Mouse (Mus musculus) layer of hippocampus, adult 11-12 months (tissue): ENCODE results near the gene Lats1.

Experiments
- DNase-seq: peaks from one replicate; pipeline ENCODE4 v3.0.0; 2022; ENCODE audit warnings: low spot score

Lats1 gene

GRCm38 (mm10) chr10:7680731-7681301 lies at the start of gene Lats1, which contains the start of gene Pcmt1:
Lats1 (plus strand) TSS chr10:7681214.
Pcmt1 (minus strand) TSS chr10:7681136.
- peak; percentile 78 for DNase-seq

- no peak for DNase-seq
Observed at GRCm38 (mm10) chr10:7640366-7640765, 40.6 kb upstream of the Lats1 start.

- DNase-seq: no peak
Observed at GRCm38 (mm10) chr10:7645911-7646310, 35.1 kb upstream of the Lats1 start.

GRCm38 (mm10) chr10:7649059-7649458 lies 32.0 kb upstream of the Lats1 start:
- DNase-seq: no peak

GRCm38 (mm10) chr10:7651057-7651456 lies 30.0 kb upstream of the Lats1 start:
- DNase-seq: no peak

GRCm38 (mm10) chr10:7662471-7663141 lies 18.4 kb upstream of the Lats1 start:
- no peak for DNase-seq

GRCm38 (mm10) chr10:7663159-7664026 lies 17.6 kb upstream of the Lats1 start:
- peak; percentile 87 for DNase-seq

- no peak for DNase-seq
Observed at GRCm38 (mm10) chr10:7664027-7664526, 16.9 kb upstream of the Lats1 start.

GRCm38 (mm10) chr10:7664889-7665288 lies 16.1 kb upstream of the Lats1 start:
- DNase-seq: no peak

GRCm38 (mm10) chr10:7667342-7667802 lies 13.6 kb upstream of the Lats1 start, which contains the start of gene Nup43:
Nup43 (plus strand) TSS chr10:7667503.
- peak; percentile 88 for DNase-seq

- no peak for DNase-seq
Observed at GRCm38 (mm10) chr10:7673673-7674072, 7.3 kb upstream of the Lats1 start.

GRCm38 (mm10) chr10:7681343-7682025 lies 470 bp downstream of the Lats1 start:
- peak; percentile 49 for DNase-seq

GRCm38 (mm10) chr10:7682249-7682648 lies 1.2 kb downstream of the Lats1 start:
- no peak for DNase-seq

GRCm38 (mm10) chr10:7686902-7687301 lies 5.9 kb downstream of the Lats1 start:
- DNase-seq: no peak

- DNase-seq: no peak
Observed at GRCm38 (mm10) chr10:7695286-7695685, 14.3 kb downstream of the Lats1 start.

- no peak for DNase-seq
Observed at GRCm38 (mm10) chr10:7700120-7700519, 19.1 kb downstream of the Lats1 start.

GRCm38 (mm10) chr10:7702586-7702985 lies 21.6 kb downstream of the Lats1 start:
- DNase-seq: peak; percentile 21

GRCm38 (mm10) chr10:7710121-7710520 lies 29.1 kb downstream of the Lats1 start:
- no peak for DNase-seq

GRCm38 (mm10) chr10:7712506-7712905 lies 31.5 kb downstream of the Lats1 start:
- DNase-seq: no peak

- no peak for DNase-seq
Observed at GRCm38 (mm10) chr10:7715056-7715455, 34.0 kb downstream of the Lats1 start.

GRCm38 (mm10) chr10:7725751-7726500 lies 44.9 kb downstream of the Lats1 start, which contains the start of gene Katna1:
Katna1 (plus strand) TSS chr10:7726000.
- DNase-seq: peak; percentile 93
